ENCODE assay signal across 7 mouse cellular contexts in genomic region chr3:89715207-89715966, GRCm38 (mm10). TPM values are rescaled to one million over a fixed set of nuclear protein-coding genes. Genes with fewer than 3 reads are reported as not detected.
A peak's percentile ranks its signal among the peaks of the same experiment; 100 is the strongest.
DNase-seq lines count a peak whose midpoint lies in the region; ATAC-seq and TF ChIP-seq lines count a peak whose summit lies in the region.

No protein-coding gene starts in this region.

- peak; percentile 40 for ATAC-seq in activated CD4-positive, CD25-positive, alpha-beta regulatory T cell, adult 4 months

- WGBS in heart, adult 2 months: 3% methylated on average over 59 of the region's 59 CpGs
- 3% methylated on average over 59 of the region's 59 CpGs for WGBS in kidney, adult 2 months
- 4% methylated on average over 59 of the region's 59 CpGs for WGBS in lung, adult 2 months

- no peaks in the 10 kb centered on the region for H3K36me3 ChIP-seq in ES-Bruce4 (ENCODE audit: control insufficient read depth, insufficient read depth, low read length, poor library complexity, severe bottlenecking)
- no peaks in the 10 kb centered on the region; the same call in 1 of the 2 replicates for H3K36me3 ChIP-seq in heart, adult 2 months (ENCODE audit: control insufficient read depth, insufficient read depth, low read length)
- H3K36me3 ChIP-seq in kidney, adult 2 months (ENCODE audit: control insufficient read depth, insufficient read depth, low read length): no peaks in the 10 kb centered on the region

- intact Hi-C loops in heart, adult 2 months (cut with DNase I): no loop called here

- peak; percentile 53 to 64 for DNase-seq in heart, adult 2 months
- peak; percentile 25 for DNase-seq in kidney, adult 2 months
- no peak for DNase-seq in lung, adult 2 months
- peak; percentile 53 for DNase-seq in retina, embryonic 14.5 days (ENCODE audit: low spot score)

- no peak overlapping the region for H3K27ac ChIP-seq in ES-Bruce4 (ENCODE audit: insufficient read depth, low read length)
- H3K27ac ChIP-seq in cortical plate, adult 2 months (ENCODE audit: insufficient read depth, low read length): peak overlapping the region; percentile 85
- H3K27ac ChIP-seq in heart, adult 2 months: peak overlapping the region; percentile 63
- H3K27ac ChIP-seq in kidney, adult 2 months (ENCODE audit: insufficient read depth, low read depth, low read length): no peak overlapping the region

- TF ChIP-seq POLR2A in ES-Bruce4 (IDR thresholded peaks at IDR 0.05; ENCODE audit: insufficient read depth, low read length): no peak
- TF ChIP-seq POLR2A in cortical plate, adult 2 months (IDR thresholded peaks at IDR 0.05; ENCODE audit: extremely low read depth, insufficient read depth, low read length): no peak
- TF ChIP-seq POLR2A in heart, adult 2 months (IDR thresholded peaks at IDR 0.05; ENCODE audit: insufficient read depth, low read depth, low read length): 0 out of 2 replicates have a peak, but pooled peaks have one; percentile 3
- TF ChIP-seq POLR2A in kidney, adult 2 months (IDR thresholded peaks at IDR 0.05; ENCODE audit: low read depth, low read length): no peak
- TF ChIP-seq POLR2A in lung, adult 2 months (IDR thresholded peaks at IDR 0.05; ENCODE audit: borderline replicate concordance, extremely low read depth, low read depth, low read length): no peak

- H3K9ac ChIP-seq in ES-Bruce4 (ENCODE audit: low read depth, poor library complexity, severe bottlenecking): peak overlapping the region; percentile 73
- H3K9ac ChIP-seq in heart, adult 2 months (ENCODE audit: low read depth, low read length): peak overlapping the region; percentile 80

- no peak for TF ChIP-seq CTCF in ES-Bruce4 (IDR thresholded peaks at IDR 0.05; ENCODE audit: low read depth, low read length)
- TF ChIP-seq CTCF in cortical plate, adult 2 months (IDR thresholded peaks at IDR 0.05; ENCODE audit: extremely low read depth, insufficient read depth, low read length): no peak
- no peak for TF ChIP-seq CTCF in heart, adult 2 months (IDR thresholded peaks at IDR 0.05)
- TF ChIP-seq CTCF in kidney, adult 2 months (conservative IDR thresholded peaks at IDR 0.05; ENCODE audit: insufficient read depth, insufficient read length, low read depth, low read length): no peak
- no peak for TF ChIP-seq CTCF in lung, adult 2 months (IDR thresholded peaks at IDR 0.05; ENCODE audit: insufficient read depth, low read length)

- no peaks in the 10 kb centered on the region for H3K4me1 ChIP-seq in ES-Bruce4 (ENCODE audit: control insufficient read depth, insufficient read depth, low read length)
- peaks cover 5% of the 10 kb centered on the region; the same call in 1 of the 2 replicates for H3K4me1 ChIP-seq in cortical plate, adult 2 months (ENCODE audit: control insufficient read depth, insufficient read depth, low read length)
- H3K4me1 ChIP-seq in heart, adult 2 months (ENCODE audit: control insufficient read depth, insufficient read depth, low read length): no peaks in the 10 kb centered on the region
- no peaks in the 10 kb centered on the region for H3K4me1 ChIP-seq in kidney, adult 2 months (ENCODE audit: control insufficient read depth, insufficient read depth, low read length)
- H3K4me1 ChIP-seq in lung, adult 2 months (ENCODE audit: control insufficient read depth, insufficient read depth, low read length): peaks cover 4% of the 10 kb centered on the region

- H3K27me3 ChIP-seq in ES-Bruce4 (ENCODE audit: control insufficient read depth, insufficient read depth, low read length, poor library complexity, severe bottlenecking): no peaks in the 10 kb centered on the region
- H3K27me3 ChIP-seq in heart, adult 2 months (ENCODE audit: control insufficient read depth, insufficient read depth, low read length): no peaks in the 10 kb centered on the region
- H3K27me3 ChIP-seq in kidney, adult 2 months (replicated peaks; ENCODE audit: control insufficient read depth, insufficient read depth, low read length): no peaks in the 10 kb centered on the region

- peak overlapping the region; percentile 85 for H3K4me3 ChIP-seq in ES-Bruce4 (ENCODE audit: low read depth, low read length)
- peak overlapping the region; percentile 85 for H3K4me3 ChIP-seq in cortical plate, adult 2 months (ENCODE audit: insufficient read depth, low read length)
- H3K4me3 ChIP-seq in heart, adult 2 months: peak overlapping the region; percentile 87
- peak overlapping the region; percentile 77 for H3K4me3 ChIP-seq in kidney, adult 2 months (ENCODE audit: insufficient read depth, low read depth, low read length)
- peak overlapping the region; percentile 71 for H3K4me3 ChIP-seq in lung, adult 2 months (replicated peaks; ENCODE audit: extremely low read depth, low read depth, low read length)

- no peak for TF ChIP-seq EP300 in ES-Bruce4 (IDR thresholded peaks at IDR 0.05; ENCODE audit: insufficient read depth, low read depth, low read length)
- no peak for TF ChIP-seq EP300 in heart, adult 2 months (IDR thresholded peaks at IDR 0.05; ENCODE audit: insufficient read depth, low read depth, low read length)

- H3K9me3 ChIP-seq in ES-Bruce4 (replicated peaks; ENCODE audit: control insufficient read depth, insufficient read depth, low read length, poor library complexity, severe bottlenecking): no peaks in the 10 kb centered on the region

- H3K79me2 ChIP-seq in heart, adult 2 months (replicated peaks; ENCODE audit: control insufficient read depth, insufficient read depth, low read length): no peaks in the 10 kb centered on the region

RNA-seq across cellular contexts. Expression of gene Adar, which starts 0.6 kb away (rescaled TPM):
- 34.2 and 36.7 TPM in 2 replicates for polyA plus RNA-seq in ES-Bruce4 (2011; ENCODE audit: insufficient read depth, insufficient read length, low read depth, missing spikeins)
- polyA plus RNA-seq in activated CD4-positive, CD25-positive, alpha-beta regulatory T cell, adult 4 months (2017; shearing (Covaris generic)): 10 to 100 TPM; 51.0 to 56.7 TPM
- 111 and 118 TPM in 2 replicates for polyA plus RNA-seq in cortical plate, adult 2 months (2012; rRNA removed)
- 10 to 100 TPM; 10.8 to 13.1 TPM for total RNA-seq in heart, adult 2 months (2021)
- polyA plus RNA-seq in heart, adult 2 months (2012; rRNA removed): 12.8 and 15.8 TPM in 2 replicates
- 20.5 and 22.0 TPM in 2 replicates for polyA plus RNA-seq in kidney, adult 2 months (2012; rRNA removed)
- 23.4 and 31.2 TPM in 2 replicates for polyA plus RNA-seq in lung, adult 2 months (2012; rRNA removed)

RNA-seq across cellular contexts. Expression of gene Chrnb2, which starts 49.0 kb away (rescaled TPM):
- polyA plus RNA-seq in ES-Bruce4 (2011; ENCODE audit: insufficient read depth, insufficient read length, low read depth, missing spikeins): 0.67 and 0.68 TPM in 2 replicates
- polyA plus RNA-seq in activated CD4-positive, CD25-positive, alpha-beta regulatory T cell, adult 4 months (2017; shearing (Covaris generic)): 1 to 10 TPM; 1.3 to 1.4 TPM
- 22.6 and 22.9 TPM in 2 replicates for polyA plus RNA-seq in cortical plate, adult 2 months (2012; rRNA removed)
- total RNA-seq in heart, adult 2 months (2021): under 1 TPM; 0.14 to 0.16 TPM
- 0.35 and 0.61 TPM in 2 replicates for polyA plus RNA-seq in heart, adult 2 months (2012; rRNA removed)
- polyA plus RNA-seq in kidney, adult 2 months (2012; rRNA removed): 1.6 and 1.8 TPM in 2 replicates
- polyA plus RNA-seq in lung, adult 2 months (2012; rRNA removed): 0.60 and 0.70 TPM in 2 replicates

RNA-seq across cellular contexts. Expression of gene Ube2q1, which starts 58.0 kb away (rescaled TPM):
- 86.8 and 104 TPM in 2 replicates for polyA plus RNA-seq in ES-Bruce4 (2011; ENCODE audit: insufficient read depth, insufficient read length, low read depth, missing spikeins)
- polyA plus RNA-seq in activated CD4-positive, CD25-positive, alpha-beta regulatory T cell, adult 4 months (2017; shearing (Covaris generic)): 10 to 100 TPM; 12.8 to 20.7 TPM
- 51.7 and 53.2 TPM in 2 replicates for polyA plus RNA-seq in cortical plate, adult 2 months (2012; rRNA removed)
- total RNA-seq in heart, adult 2 months (2021): 10 to 100 TPM; 24.0 to 25.5 TPM
- polyA plus RNA-seq in heart, adult 2 months (2012; rRNA removed): 14.6 and 18.8 TPM in 2 replicates
- 24.7 and 27.2 TPM in 2 replicates for polyA plus RNA-seq in kidney, adult 2 months (2012; rRNA removed)
- polyA plus RNA-seq in lung, adult 2 months (2012; rRNA removed): 24.4 and 25.2 TPM in 2 replicates

Comparison
In these comparisons a context has a peak if more than half of its experiments do, and no peak if none do; other contexts are left out.
1. H3K27ac ChIP-seq: peak in cortical plate, adult 2 months (single experiment) and heart, adult 2 months (single experiment); none in ES-Bruce4 (single experiment) and kidney, adult 2 months (single experiment).
2. Peak in every context shown above with its lines, with median percentiles within 50 percentile points of each other: H3K4me3 ChIP-seq.